Mouse (Mus musculus) liver, postnatal 0 days (tissue): ENCODE data around the gene Txnrd2.

Experiments used
- CTCF ChIP-seq: sonication (generic); IDR thresholded peaks from 2 replicates; pipeline ENCODE4 v1.5.1; 2016; ENCODE audit warnings: antibody characterized with exemption, low read depth
- EP300 ChIP-seq: IDR thresholded peaks from 2 replicates; pipeline ENCODE4 v1.6.1; 2016; ENCODE audit warnings: antibody characterized with exemption, low read depth, mild to moderate bottlenecking

GRCm38 (mm10) chr16:18400028-18400427 lies 26.2 kb upstream of the Txnrd2 start:
- no peak for TF ChIP-seq CTCF
- no peak for TF ChIP-seq EP300
